10 mouse cellular contexts compared by ENCODE assay signal in the genomic region with DNA sequence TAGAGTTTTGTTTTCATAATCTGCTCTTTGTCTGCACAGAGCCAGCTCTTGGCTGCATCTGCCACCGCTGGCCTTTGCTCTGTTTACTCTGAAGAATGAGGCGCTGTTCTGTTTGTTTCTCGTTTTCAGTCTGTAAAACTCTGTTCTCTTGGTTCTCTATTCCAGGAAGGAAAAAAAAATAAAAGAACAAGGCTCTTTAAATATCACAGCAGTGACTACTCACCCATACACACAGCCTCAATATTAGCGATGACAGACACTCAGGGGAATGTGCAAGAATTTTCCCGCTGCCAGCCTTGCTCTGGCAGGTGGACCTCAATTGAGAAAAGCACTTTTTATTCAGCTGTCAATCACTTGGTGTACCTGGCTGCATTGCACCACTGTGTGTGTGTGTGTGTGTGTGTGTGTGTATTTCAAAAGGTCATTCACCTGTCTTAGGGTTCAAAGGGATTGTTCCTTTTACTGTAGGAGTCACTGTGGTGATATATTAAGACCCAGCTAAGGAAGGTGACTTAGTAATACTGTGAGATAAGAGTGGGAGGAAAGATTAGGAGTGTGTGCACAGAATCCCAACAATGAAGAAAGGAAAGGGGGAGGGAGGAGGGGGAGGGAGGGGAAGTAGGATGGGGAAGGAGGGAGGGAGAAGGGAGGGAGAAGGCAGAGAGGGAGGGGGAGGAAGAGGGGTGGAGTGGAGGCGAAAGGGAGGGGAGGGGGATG. TPM values are rescaled to one million over a fixed set of nuclear protein-coding genes. Genes with fewer than 3 reads are reported as not detected.
A peak's percentile ranks its signal among the peaks of the same experiment; 100 is the strongest.
DNase-seq lines count a peak whose midpoint lies in the region; ATAC-seq lines count a peak whose summit lies in the region.
"Had no signal": no experiment of that assay in that cellular context is flagged by ENCODE, and none has a peak within 500 bp of the region (broad histone marks: within the 10 kb centered on the region; RNA-seq: fewer than 3 reads in every experiment).

No protein-coding gene starts in this region.

- peaks cover 42 to 48% of the 10 kb centered on the region in 2 experiments for H3K4me1 ChIP-seq in heart, embryonic 14.5 days (ENCODE audit: control insufficient read depth in 2 of 2, insufficient read depth in 2 of 2, low read length in 2 of 2)
- H3K4me1 ChIP-seq in lung, embryonic 16.5 days (replicated peaks; ENCODE audit: control insufficient read depth, insufficient read depth, low read length): peaks cover 50% of the 10 kb centered on the region

- ATAC-seq in heart, embryonic 14.5 days (ENCODE audit: insufficient number of reproducible peaks, insufficient read depth, low FRiP score, low read depth): peak; percentile 36
- peak; percentile 38 for ATAC-seq in lung, embryonic 16.5 days (ENCODE audit: low read depth)

- peak overlapping the region; percentile 14; the same call in 1 of the 2 replicates for H3K9ac ChIP-seq in heart, embryonic 14.5 days (ENCODE audit: low read length)
- H3K9ac ChIP-seq in lung, embryonic 16.5 days (ENCODE audit: low read length): no peak overlapping the region
- H3K9ac ChIP-seq: embryonic facial prominence, embryonic 15.5 days had no signal

- intact Hi-C loops in left cerebral cortex, postnatal 10 days (cut with DNase I): no loop called here

- H3K36me3 ChIP-seq in heart, embryonic 14.5 days (ENCODE audit: control insufficient read depth, insufficient read depth, low read length): no peaks in the 10 kb centered on the region
- no peaks in the 10 kb centered on the region for H3K36me3 ChIP-seq in lung, embryonic 16.5 days (ENCODE audit: control insufficient read depth, insufficient read depth, low read length)
- H3K36me3 ChIP-seq: embryonic facial prominence, embryonic 15.5 days had no signal

- H3K27ac ChIP-seq in heart, embryonic 14.5 days (replicated peaks in 1 of 2; ENCODE audit: control insufficient read depth in 1 of 2, insufficient read depth in 1 of 2, low read depth in 2 of 2, low read length in 2 of 2): peak overlapping the region; percentile 48 to 64; a peak in 3 of 4 replicates
- H3K27ac ChIP-seq in lung, embryonic 16.5 days (ENCODE audit: low read length): no peak overlapping the region
- H3K27ac ChIP-seq: macrophage had no signal

- no peak overlapping the region for H3K4me3 ChIP-seq in heart, embryonic 14.5 days (ENCODE audit: control insufficient read depth in 1 of 2, insufficient read depth in 1 of 2, low read depth in 1 of 2, low read length in 2 of 2)
- no peak overlapping the region for H3K4me3 ChIP-seq in lung, embryonic 16.5 days (ENCODE audit: low read length)
- H3K4me3 ChIP-seq: embryonic facial prominence, embryonic 15.5 days had no signal

- H3K4me2 ChIP-seq in heart, embryonic 14.5 days (ENCODE audit: low read length): 0 out of 2 replicates have a peak overlapping the region, but pooled peaks have one; percentile 24
- H3K4me2 ChIP-seq in lung, embryonic 16.5 days (ENCODE audit: low read depth, low read length): no peak overlapping the region
- H3K4me2 ChIP-seq: embryonic facial prominence, embryonic 15.5 days had no signal

- DNase-seq in heart, adult 18-20 months: peak; percentile 29 to 40
- no peak for DNase-seq in heart, adult 9 months (ENCODE audit: low spot score in 2 of 2)
- peak; percentile 91 for DNase-seq in Muller cell, postnatal 12 days (ENCODE audit: inconsistent ontology term)
- no peak for DNase-seq in adrenal gland, postnatal 10 days
- DNase-seq in adrenal gland, postnatal 4 days (ENCODE audit: low spot score in 2 of 2): no peak
- no peak for DNase-seq in left cerebral cortex, postnatal 10 days (ENCODE audit: extremely low spot score in 1 of 2, low spot score in 2 of 2)

- H3K9me3 ChIP-seq in heart, embryonic 14.5 days (ENCODE audit: control insufficient read depth, low read length): no peaks in the 10 kb centered on the region
- no peaks in the 10 kb centered on the region for H3K9me3 ChIP-seq in lung, embryonic 16.5 days (ENCODE audit: control insufficient read depth, low read length)
- H3K9me3 ChIP-seq: embryonic facial prominence, embryonic 15.5 days had no signal

- 14% methylated on average over 6 of the region's 6 CpGs for WGBS in heart, embryonic 14.5 days
- WGBS in lung, embryonic 16.5 days: 8% methylated on average over 6 of the region's 6 CpGs

- H3K27me3 ChIP-seq in heart, embryonic 14.5 days (ENCODE audit: control insufficient read depth, insufficient read depth, low read length): no peaks in the 10 kb centered on the region
- H3K27me3 ChIP-seq in lung, embryonic 16.5 days (ENCODE audit: control insufficient read depth, insufficient read depth, low read depth, low read length): 0 out of 2 replicates have a peak, but pooled peaks cover 3% of the 10 kb centered on the region

RNA-seq across cellular contexts. Expression of a gene that starts 42.7 kb away (rescaled TPM):
- total RNA-seq in heart, adult 18-20 months (2021): 10 to 100 TPM; 17.8 to 18.5 TPM
- 4.1 and 4.5 TPM in 2 replicates for polyA plus RNA-seq in heart, embryonic 14.5 days (2014; fragmentation: Nextera tagmentation; extraction: Ambion mirVana)
- 2.8 and 2.9 TPM in 2 replicates for polyA plus RNA-seq in lung, embryonic 16.5 days (2015; fragmentation: Nextera tagmentation; extraction: Ambion mirVana)
- 10 to 100 TPM; 33.4 to 80.8 TPM for total RNA-seq in adrenal gland, postnatal 10 days (2021)
- 10 to 100 TPM; 33.2 to 33.3 TPM for total RNA-seq in adrenal gland, postnatal 4 days (2021)
- 10 to 100 TPM; 44.6 to 47.4 TPM for total RNA-seq in left cerebral cortex, postnatal 10 days (2021)

Comparison
In these comparisons a context has a peak if more than half of its experiments do, and no peak if none do; other contexts are left out.
1. DNase-seq: peak in heart, adult 18-20 months (2 of 2) and Muller cell, postnatal 12 days (single experiment); none in heart, adult 9 months (0 of 2), adrenal gland, postnatal 10 days (single experiment), adrenal gland, postnatal 4 days (0 of 2) and left cerebral cortex, postnatal 10 days (0 of 2).